Mouse (Mus musculus) lung, postnatal 0 days (tissue): ENCODE data around the gene Prickle3.

Experiments
- CTCF ChIP-seq: IDR thresholded peaks from 2 replicates; pipeline ENCODE4 v1.5.1; 2016; ENCODE audit warnings: antibody characterized with exemption, mild to moderate bottlenecking
- EP300 ChIP-seq: IDR thresholded peaks from 2 replicates; pipeline ENCODE4 v1.6.1; 2016; ENCODE audit warnings: antibody characterized with exemption, mild to moderate bottlenecking, control low read depth

DNA sequence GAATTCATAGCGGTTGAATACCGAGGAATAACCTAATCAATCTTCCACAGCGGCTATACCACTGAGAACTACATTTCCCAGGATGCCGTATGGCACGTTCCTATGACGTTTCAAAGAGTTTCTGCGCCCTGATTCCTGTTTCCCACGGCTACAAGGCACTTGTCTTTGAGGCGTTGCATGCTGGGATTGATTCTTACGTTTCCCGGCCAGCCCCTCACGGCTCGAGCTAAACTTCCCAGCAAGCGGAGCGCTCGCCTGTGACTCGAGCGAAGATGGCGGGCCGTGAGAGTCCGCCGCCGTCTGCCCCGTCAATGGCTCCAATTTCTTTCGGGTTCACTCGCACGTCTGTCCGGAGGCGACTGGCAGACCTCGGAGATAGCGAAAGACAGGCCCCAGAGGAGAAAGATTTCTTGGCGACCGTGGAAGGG is 39.9 kb downstream of the Prickle3 start, which contains the start of gene Gpkow:
- TF ChIP-seq CTCF (no peak), EP300 (no peak)
